Mouse (Mus musculus) 3134 (cell line): ENCODE data around the gene Ccdc141.

ENCODE experiments used
- DNase-seq: peaks from one replicate; pipeline ENCODE4 v3.0.0-alpha.2; 2011; ENCODE audit warnings: low spot score; ENCODE audit not compliant: insufficient read length; ENCODE audit errors: extremely low read depth

Ccdc141 gene

DNA sequence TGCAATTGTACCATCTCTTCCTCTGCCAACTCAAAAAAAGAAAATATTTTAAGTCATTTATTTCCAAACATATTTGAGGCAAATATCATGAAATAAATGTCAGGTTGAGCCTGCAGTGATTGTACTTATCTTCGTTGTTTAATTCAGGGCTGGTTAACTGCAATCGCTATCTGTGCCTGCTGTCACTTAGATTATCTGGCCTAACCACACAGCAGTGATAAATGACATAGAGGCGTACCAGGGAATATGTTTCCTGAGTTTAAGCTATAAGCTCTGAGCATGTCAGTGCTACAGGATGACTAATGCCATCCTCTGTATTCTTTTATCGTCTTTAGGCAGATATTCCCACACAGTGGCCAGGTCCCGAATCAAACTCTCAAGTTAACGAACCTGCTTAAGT is 31.6 kb downstream of the Ccdc141 start:
- DNase-seq: no peak

DNA sequence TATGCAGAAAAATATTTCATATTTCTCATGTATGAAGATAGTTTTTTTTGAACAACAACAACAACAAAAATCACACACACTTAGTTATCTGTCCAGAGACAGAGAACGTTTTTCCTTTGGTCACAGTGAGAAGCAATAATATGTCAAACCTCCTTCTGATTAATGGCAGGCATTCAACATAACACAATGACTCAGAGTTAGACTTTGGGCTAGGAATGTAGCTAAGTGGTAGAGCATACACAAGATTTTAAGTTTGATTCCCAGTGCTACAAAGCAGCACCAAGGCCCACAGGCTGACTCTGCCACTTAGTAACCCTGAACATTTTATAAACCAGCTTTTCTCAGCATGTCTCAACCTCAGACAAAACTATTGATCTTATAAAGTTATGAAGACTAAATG is 35.5 kb downstream of the Ccdc141 start:
- no peak for DNase-seq

DNA sequence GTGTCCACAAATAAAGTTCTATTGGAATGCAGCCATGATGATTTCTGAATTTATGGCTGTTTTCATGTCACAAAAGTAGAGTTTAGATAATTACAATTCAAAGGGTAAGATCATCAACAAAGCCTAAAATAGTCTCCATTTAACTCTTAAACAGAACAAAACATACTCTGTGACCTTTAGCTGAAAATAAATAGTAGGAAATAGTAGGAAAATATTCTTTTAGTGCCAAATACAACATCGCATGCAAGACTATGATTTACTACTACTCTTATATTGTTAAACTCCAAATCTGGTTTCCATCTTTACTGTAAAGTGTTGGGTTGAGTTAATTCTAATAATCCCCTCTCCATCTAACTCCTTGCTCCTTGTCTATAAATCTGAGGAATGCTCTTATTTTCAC is 37.0 kb downstream of the Ccdc141 start:
- no peak for DNase-seq

DNA sequence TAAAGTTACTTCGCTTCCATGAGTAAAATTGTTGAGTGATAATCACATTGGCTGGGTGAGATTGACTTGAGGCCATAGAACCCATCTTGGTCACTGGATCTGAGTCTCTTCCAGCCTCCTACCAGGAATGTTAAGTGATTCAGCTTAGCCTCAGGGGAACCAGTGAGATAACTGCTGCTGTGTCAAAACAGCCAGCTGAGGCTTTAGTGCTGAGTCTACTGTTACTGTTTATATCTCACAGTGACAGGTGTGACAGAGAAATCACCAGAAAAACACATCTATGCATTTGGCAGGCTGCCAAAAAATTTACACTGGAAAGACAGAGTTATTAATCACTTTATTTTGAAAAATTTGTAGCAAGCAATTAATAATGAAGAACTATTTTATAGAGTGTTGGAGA is 43.5 kb downstream of the Ccdc141 start:
- DNase-seq: no peak

DNA sequence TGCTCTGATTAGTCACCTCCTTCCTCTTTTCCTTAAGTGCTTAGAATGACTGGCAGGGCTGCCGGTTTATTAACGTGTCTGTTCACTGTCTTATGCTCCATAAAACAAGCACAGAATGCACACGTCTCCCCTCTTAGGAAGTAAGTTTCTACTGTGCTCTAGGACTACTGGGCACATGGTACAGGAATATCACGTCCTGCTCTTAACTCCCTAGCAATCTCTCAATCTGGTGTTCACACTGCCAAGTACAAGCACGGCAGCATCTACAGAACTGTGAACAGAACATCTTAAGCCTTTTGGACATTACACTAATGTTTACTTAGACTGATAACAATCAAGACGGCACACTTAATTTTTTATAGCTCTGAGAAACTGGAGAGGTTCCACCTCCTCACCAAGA is 52.3 kb downstream of the Ccdc141 start:
- DNase-seq: no peak

- DNase-seq: no peak
These were observed 56.1 kb downstream of the Ccdc141 start for GRCm38 (mm10) chr2:77114335-77114734.

GRCm38 (mm10) chr2:77113867-77114266 is 56.6 kb downstream of the Ccdc141 start:
- no peak for DNase-seq

GRCm38 (mm10) chr2:77113026-77113425 is 57.4 kb downstream of the Ccdc141 start:
- no peak for DNase-seq

DNA sequence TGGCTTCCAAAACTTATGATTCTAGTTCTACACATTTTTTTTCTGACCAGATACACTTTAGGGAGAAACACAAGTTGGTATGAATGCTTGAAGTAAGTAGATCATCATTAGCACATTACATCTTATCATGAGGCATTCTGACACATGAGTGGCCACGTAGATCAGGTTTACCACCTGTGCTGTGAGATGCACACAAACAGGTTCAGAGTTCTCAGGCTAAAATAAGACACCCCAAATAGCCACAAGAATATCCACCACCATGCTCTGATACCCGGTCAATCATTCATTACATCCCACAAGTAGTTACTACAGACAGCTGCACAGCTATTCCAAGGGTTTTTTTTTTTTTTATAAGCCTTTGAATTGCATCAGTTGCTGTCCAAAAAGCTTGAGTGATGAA is 59.3 kb downstream of the Ccdc141 start:
- DNase-seq: no peak

DNA sequence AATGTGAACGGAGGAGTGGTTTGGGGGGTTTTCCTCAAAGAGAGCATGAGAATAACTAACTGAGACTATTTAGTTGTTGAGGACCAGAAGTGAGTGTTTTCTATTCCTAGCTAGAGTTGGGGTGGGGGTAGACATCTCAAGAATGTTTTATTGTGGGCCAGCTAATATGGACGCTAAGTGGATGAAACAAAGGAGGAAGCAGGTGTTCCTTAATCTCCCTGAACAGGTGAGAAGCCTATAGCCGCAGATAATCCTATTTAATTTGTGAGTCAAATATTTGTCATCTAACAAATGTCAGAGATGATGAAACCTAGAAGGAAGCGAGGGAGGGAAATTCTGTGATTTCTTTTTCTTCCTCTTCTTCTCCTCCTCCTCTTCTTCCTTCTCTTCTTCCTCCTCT is 60.1 kb downstream of the Ccdc141 start:
- no peak for DNase-seq

- no peak for DNase-seq
These were observed 60.8 kb downstream of the Ccdc141 start for GRCm38 (mm10) chr2:77109506-77110123.

GRCm38 (mm10) chr2:77108562-77108961 is 61.9 kb downstream of the Ccdc141 start:
- no peak for DNase-seq

DNA sequence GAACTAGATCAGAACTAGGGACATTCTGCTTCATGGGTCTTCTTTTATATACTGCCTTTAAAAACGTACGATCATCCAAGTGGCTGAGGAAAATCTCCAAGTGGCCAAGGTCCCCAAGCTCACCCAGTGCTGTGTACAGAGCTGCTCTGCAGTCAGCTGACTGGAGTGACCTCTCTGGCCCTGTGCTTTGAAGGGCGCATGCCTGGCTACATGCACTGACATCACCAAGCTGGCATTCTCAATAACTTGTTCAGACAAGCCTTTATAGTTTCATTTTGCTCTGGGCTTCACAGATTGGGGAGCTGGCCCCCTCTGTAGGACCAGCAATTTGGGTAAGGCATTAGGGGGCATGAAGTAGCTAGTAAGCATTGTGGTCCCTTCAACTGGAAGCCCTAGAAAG is 64.3 kb downstream of the Ccdc141 start:
- DNase-seq: no peak

- DNase-seq: no peak
These were observed 65.3 kb downstream of the Ccdc141 start for GRCm38 (mm10) chr2:77105006-77105715.

DNA sequence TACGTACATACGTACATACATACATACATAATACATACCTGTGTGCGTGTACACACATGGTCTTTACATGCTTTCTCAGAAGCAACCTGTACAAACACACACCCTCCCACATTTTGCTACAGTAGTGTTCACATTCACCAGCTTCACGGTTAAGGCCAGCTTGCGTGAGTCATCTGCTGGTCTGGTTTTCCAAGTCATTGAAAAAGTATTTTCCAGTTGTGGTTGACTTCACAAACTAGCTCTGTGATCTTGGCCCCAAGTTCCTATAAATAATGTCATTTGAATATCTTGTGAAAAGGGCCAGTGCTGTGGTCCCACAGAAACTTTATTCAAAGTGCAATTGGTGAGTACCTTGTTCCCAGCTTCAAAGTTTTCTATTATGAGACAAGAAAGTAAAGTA is 67.9 kb downstream of the Ccdc141 start:
- DNase-seq: peak; percentile 73

GRCm38 (mm10) chr2:77099814-77100213 is 70.6 kb downstream of the Ccdc141 start:
- DNase-seq: no peak

DNA sequence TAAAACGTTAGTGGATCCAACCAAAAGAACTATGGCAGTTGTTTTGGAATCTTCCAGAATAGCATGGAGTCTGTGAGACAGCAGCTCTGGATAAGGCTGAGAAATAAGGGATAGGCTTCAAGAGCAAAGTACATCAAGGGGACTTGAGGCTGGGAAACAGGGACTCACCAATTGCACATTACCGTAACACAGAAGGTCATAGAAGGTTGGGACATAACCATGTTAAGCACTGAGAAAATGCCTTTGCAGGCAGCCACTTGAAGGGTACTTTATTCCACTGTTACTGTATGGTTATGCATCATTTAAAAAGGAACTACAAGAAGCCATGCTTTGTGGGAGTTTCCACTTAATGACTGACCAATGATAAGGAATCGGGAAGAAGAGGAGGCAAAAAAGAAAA is 71.7 kb downstream of the Ccdc141 start:
- no peak for DNase-seq

DNA sequence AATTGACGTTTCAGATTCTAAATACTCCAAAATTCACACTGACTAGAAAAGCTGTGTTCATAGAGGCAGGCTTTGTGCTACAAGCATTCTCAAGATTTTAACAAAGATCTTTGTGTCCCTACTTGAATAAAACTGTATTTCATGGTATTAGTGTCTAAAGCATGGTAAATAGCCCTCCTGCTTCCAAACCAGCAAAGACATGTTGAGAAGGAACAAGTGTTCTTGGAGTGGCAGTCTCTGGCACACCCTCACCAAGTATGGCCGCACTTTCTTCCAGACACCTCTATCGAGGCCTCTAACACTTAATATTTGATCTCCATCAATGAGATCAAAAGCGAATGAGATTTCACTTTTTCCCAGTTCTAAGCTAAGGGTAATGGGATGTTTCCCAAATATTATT is 78.7 kb downstream of the Ccdc141 start:
- no peak for DNase-seq

- no peak for DNase-seq
These were observed 85.1 kb downstream of the Ccdc141 start for GRCm38 (mm10) chr2:77085313-77085712.

DNA sequence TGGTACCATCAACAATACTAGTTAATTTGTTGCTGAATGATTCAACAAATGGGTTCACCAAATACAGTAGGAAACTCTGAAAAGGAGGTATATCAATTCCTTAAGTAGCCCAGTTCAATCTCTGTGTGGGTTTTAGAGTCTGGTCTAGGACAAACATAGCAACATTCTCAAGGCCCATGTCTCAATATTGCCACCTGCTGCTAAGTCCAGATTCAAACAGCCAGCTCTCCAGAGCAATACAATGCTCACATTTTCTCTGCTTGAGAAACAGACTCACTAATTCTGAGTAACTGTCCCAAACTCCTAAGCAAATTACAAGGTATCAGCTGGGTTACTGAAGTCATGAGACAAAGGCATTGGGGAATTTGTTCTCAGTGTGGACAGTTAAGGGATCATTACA is 85.8 kb downstream of the Ccdc141 start:
- DNase-seq: no peak

DNA sequence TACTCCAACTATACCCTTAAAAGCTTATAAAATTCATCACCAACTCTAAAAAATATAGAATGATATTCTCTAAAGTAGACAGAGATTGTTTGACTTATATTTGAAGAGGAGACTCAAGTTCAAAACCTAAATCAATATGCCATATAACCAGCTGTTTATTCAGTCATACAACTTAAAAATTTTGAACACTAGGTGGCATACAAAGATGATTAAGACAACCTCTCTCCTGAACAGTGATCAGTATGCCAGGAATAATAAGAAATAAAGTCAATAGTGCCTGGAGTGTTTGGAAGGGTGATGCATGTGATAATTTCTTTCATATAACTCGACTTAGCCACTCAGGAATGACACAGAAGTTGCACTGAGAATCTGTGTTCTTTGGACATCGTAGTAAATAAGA is 89.3 kb downstream of the Ccdc141 start:
- DNase-seq: no peak

DNA sequence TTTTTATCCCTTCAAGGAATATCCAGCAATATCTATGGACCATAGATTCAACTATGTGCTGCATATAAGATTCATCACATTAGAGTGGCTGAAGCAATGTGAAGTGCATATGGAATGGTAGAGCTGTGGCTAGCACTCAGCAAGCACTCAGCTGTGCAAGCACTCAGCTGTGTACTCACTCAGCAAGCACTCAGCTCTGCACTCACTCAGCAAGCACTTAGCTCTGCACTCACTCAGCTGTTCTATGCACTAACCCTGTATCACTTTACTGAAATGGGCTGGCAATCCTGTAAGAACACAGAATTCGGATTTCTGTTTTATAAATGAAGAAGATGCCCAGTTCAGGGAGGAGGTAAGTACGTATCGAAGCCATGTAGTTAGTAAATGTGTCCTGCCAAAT is 89.8 kb downstream of the Ccdc141 start:
- no peak for DNase-seq

GRCm38 (mm10) chr2:77078746-77079145 is 91.7 kb downstream of the Ccdc141 start:
- DNase-seq: no peak
